Mouse (Mus musculus) ovary, postnatal 10 days (tissue): ENCODE data around the gene Yju2.
"Not testable (repeated sequence)": the region's sequence is repeated elsewhere in the genome, so short reads cannot be mapped to it uniquely, and the experiment has no call there.

Experiments used
- DNase-seq: peaks from one replicate; pipeline ENCODE4 v3.0.0; 2022; ENCODE audit warnings: low spot score

The Yju2 gene

GRCm38 (mm10) chr17:55958918-55959728, at the start of gene Yju2:
TSS of gene Yju2 (plus strand) at chr17:55959099.
- DNase-seq = peak; percentile 84

DNA sequence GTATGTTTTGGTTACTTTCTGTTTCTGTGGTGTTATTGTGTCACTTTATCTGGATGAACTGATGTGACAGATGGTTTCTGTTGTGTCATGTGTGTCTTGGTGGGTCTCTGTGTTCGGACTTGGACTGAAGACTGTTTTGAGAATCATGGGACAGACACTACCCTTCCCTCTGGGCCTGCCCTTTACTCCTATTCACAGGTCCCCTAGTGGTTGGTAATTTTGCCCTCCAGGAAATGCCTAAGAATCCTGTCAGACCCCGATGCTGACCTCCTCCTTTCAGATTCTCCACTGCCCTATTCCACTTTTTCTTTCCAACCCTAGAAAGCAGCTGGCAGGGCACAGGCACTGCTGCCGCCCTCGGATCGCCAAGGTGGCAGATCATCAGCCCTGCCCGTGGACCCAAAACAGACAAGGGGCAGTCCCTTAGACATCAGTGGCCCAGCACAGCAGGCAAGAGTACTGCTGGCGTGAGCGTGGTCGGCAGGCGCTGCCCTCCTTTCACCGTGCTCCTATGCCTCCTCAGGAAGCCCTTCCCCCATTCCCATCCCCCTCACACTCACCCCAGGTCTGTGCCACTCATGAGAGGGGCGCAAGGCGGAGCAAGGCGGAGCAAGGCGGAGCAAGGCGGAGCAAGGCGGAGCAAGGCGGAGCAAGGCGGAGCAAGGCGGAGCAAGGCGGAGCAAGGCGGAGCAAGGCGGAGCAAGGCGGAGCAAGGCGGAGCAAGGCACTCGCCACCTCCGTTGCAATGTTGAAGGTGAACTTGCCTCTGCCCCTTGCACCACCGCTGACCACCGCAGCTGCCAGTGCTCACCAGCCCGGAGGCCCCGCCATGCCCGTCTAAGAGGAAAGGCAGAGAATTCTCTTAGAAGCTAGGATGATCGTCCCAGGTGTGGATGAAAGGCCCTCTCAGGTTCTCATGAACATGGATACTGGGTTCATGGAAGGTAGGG, 27.1 kb upstream of the Yju2 start:
- DNase-seq = peak; percentile 36

- DNase-seq = no peak
These were observed 26.3 kb upstream of the Yju2 start for GRCm38 (mm10) chr17:55932635-55933034.

DNA sequence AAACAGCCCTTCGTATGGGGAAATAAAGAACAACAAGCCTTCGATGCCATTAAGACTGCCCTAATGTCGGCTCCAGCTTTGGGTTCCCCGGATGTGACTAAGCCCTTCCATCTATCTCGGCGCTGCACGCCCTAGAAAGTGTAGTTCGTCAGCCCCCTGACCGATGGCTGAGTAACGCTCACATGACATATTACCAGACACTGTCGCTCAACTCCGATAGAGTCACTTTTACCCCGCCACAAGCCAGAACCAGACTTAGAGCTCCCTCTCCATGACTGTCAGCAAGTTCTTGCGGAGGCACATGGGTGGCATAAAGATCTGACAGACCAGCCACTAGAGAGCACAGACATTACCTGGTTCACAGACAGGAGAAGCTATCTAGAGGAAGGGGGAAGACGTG, 25.7 kb upstream of the Yju2 start:
- no peak for DNase-seq

- not testable (repeated sequence) for DNase-seq
These were observed 14.5 kb upstream of the Yju2 start for GRCm38 (mm10) chr17:55944387-55944865.

- DNase-seq = peak; percentile 76
These were observed 13.8 kb upstream of the Yju2 start for GRCm38 (mm10) chr17:55944866-55945682.

DNA sequence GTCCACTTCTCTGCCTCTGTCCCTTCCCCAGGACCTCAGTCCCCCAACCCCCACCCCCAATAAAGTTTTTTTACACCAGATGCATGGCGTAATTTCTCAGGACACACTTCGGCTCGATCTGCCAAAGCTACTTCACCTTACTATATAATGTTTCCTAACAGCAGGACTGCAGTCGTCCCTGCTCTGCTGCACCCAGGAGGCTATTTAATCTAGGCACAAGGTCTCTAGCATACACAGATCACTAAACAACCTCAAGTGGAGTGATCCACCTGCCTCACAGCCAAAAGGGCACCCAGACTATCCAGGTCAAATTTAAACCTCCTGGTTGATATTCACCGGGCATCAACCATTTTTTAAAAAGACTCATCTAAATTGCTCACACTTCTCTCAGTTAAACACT, 13.2 kb upstream of the Yju2 start:
- no peak for DNase-seq

- DNase-seq = no peak
These were observed 10.3 kb upstream of the Yju2 start for GRCm38 (mm10) chr17:55948647-55949046.

DNA sequence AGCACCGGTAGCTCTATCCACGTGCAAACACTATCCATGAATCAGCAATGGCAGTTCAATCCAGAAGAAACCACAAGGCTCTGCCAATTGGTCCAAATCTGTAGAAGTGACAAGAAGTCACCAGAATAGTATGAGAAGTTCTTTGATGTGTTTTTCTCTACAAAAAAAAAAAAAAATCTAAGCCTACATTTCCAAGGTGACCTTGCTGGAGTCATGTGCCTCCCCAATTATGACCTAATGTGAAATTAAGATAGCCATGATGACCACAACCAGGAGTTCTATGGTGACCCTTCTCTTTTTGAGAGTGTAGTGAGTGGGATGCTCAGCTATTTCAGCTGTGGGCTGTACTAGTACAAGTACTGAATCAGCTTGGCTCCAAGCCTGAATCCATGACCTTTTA, 9.5 kb upstream of the Yju2 start, which contains the start of gene Zfp119b:
Gene Zfp119b, minus strand, starts transcription at position 101 of the 400 bp plus-strand sequence.
- DNase-seq = no peak

- no peak for DNase-seq
These were observed 8.3 kb upstream of the Yju2 start for GRCm38 (mm10) chr17:55950601-55951000.

DNA sequence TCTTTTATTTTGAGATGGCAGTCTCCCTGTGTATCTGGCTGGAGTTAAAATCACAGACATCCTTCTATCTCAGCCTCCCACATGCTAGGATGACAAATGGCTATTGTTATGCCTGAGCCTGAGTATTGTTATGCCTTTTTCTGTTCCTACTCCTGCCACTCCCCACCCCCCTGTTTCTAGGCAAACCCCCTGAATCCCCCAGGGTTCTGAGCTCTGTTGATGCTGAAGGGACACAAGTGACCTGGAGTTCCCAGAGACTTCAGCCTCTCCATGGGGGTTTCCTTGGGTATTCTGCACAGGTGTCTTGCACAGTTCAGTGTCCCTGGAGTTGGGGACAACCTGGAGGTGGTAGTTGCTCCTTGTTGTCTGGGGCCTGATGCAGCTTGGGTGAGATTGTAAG, 6.9 kb upstream of the Yju2 start:
- no peak for DNase-seq

GRCm38 (mm10) chr17:55952447-55953027, 6.4 kb upstream of the Yju2 start, which contains the start of gene Ebi3:
TSS of gene Ebi3 (plus strand) at chr17:55952640.
- DNase-seq = no peak

DNA sequence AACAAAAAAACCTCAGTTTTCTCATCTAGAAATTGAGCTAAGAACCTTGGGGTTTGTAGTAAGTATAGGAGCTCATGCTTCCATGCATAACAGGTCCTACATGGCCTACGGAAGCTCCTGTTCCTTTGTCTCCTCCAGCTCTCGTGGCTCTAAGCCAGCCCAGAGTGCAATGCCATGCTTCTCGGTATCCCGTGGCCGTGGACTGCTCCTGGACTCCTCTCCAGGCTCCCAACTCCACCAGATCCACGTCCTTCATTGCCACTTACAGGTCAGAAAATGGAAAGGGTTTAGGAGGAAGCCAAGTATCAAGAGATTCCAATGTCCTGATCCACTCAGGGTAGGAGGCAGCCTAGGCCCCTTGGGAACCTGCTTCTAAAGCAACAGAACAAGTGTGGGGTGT, 5.1 kb upstream of the Yju2 start:
- no peak for DNase-seq

- no peak for DNase-seq
These were observed 4.7 kb upstream of the Yju2 start for GRCm38 (mm10) chr17:55954229-55954628.

- no peak for DNase-seq
These were observed 2.8 kb upstream of the Yju2 start for GRCm38 (mm10) chr17:55956129-55956528.

- no peak for DNase-seq
These were observed 2.3 kb upstream of the Yju2 start for GRCm38 (mm10) chr17:55956591-55956990.

GRCm38 (mm10) chr17:55957168-55957567, 1.7 kb upstream of the Yju2 start:
- DNase-seq = no peak

DNA sequence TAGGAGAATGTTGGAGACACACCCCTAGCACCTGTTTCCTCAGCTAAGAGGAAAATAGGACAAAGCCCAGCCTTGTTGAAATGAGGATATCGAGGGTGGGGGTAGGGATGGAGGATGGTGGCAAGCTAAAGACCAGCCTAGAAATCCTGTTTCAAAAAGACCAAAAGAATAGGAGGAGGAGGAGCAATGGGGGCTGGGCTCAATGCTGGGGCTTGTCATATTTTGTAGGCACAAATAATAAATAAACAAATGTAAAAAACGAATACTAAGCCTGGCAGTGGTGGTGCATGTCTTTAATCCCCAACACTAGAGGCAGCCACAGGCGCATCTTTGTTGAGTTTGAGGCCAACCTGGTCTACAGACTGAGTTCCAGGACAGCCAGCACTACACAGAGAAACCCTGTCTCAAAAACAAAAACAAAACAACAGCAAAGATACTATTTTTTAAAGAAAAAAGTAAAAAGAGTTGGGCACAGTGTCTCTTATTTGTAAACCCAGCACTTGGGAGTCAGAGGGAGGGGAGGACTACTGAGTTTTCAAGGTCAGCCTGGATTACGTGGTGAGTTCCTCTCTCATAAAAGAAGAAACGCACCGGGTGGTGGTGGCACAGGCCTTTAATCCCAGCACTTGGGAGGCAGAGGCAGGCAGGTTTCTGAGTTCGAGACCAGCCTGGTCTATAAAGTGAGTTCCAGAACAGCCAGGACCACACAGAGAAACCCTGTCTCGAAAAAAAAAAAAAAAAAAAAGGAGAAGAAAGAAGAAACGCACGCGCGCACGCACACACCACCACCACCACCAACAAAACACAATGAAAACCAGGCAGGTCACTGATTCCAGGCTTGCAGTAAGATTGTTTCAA, 944 bp upstream of the Yju2 start:
- DNase-seq = no peak

- no peak for DNase-seq
These were observed 364 bp upstream of the Yju2 start for GRCm38 (mm10) chr17:55958584-55958886.

- DNase-seq = no peak
These were observed 1.2 kb downstream of the Yju2 start for GRCm38 (mm10) chr17:55959946-55960740.
